ENCODE assay signal across 7 mouse cellular contexts in the genomic region with DNA sequence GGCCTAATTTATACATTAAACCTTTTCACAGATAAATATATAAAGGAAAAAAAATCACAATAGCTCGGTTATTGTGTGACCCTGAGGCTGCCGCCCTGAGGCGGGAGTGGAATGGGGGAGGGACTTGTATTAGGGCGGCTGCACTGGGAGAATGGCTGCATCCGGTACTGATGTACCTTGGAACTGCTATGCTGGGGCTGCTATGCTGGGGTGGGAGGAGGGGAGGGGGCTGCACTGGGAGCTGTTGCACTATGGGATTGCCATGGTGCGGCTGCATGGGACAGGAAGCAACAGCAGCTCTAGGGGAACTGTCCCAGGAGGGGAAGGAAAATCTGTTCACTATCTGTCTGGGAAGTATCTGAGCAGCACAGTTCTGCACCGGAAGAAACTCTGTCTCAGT. TPM values are rescaled to one million over a fixed set of nuclear protein-coding genes. Genes with fewer than 3 reads are reported as not detected.
A peak's percentile ranks its signal among the peaks of the same experiment; 100 is the strongest.
DNase-seq lines count a peak whose midpoint lies in the region; ATAC-seq and TF ChIP-seq lines count a peak whose summit lies in the region.

No protein-coding gene starts in this region.

- intact Hi-C loops in heart, postnatal 25 days (cut with DNase I) = loop anchor here (10.0 kb wide), 1 partner anchor 178 kb away; no protein-coding TSS in a partner anchor

- no peaks in the 10 kb centered on the region for H3K9me3 ChIP-seq in heart, embryonic 13.5 days
- no peaks in the 10 kb centered on the region for H3K9me3 ChIP-seq in neural tube, embryonic 11.5 days (ENCODE audit: control insufficient read depth, low read length)
- no peaks in the 10 kb centered on the region for H3K9me3 ChIP-seq in neural tube, embryonic 15.5 days (replicated peaks)
- no peaks in the 10 kb centered on the region for H3K9me3 ChIP-seq in stomach, postnatal 0 days (ENCODE audit: control insufficient read depth, low read length)

- H3K9ac ChIP-seq in heart, embryonic 13.5 days = no peak overlapping the region
- H3K9ac ChIP-seq in neural tube, embryonic 11.5 days (ENCODE audit: low read length) = no peak overlapping the region
- H3K9ac ChIP-seq in neural tube, embryonic 15.5 days (replicated peaks) = no peak overlapping the region
- H3K9ac ChIP-seq in stomach, postnatal 0 days (ENCODE audit: low read length) = no peak overlapping the region

- peaks cover 50% of the 10 kb centered on the region for H3K4me1 ChIP-seq in heart, embryonic 13.5 days
- peaks cover 25% of the 10 kb centered on the region for H3K4me1 ChIP-seq in neural tube, embryonic 11.5 days (ENCODE audit: control insufficient read depth, insufficient read depth, low read length)
- H3K4me1 ChIP-seq in neural tube, embryonic 15.5 days = peaks cover 40% of the 10 kb centered on the region
- H3K4me1 ChIP-seq in stomach, postnatal 0 days (replicated peaks; ENCODE audit: control insufficient read depth, insufficient read depth) = peaks cover 8% of the 10 kb centered on the region

- DNase-seq in heart, postnatal 25 days (ENCODE audit: low spot score) = no peak
- peak; percentile 12 for DNase-seq in neural tube, embryonic 11.5 days (ENCODE audit: low spot score)
- peak; percentile 39 to 63 for DNase-seq in kidney, postnatal 4 days
- DNase-seq in stomach, postnatal 0 days (ENCODE audit: low spot score) = no peak

- no peak for TF ChIP-seq CTCF in stomach, postnatal 0 days (IDR thresholded peaks at IDR 0.05; ENCODE audit: low read depth)

- no peak for TF ChIP-seq EP300 in stomach, postnatal 0 days (optimal IDR thresholded peaks at IDR 0.05)

- no peak overlapping the region for H3K4me3 ChIP-seq in heart, embryonic 13.5 days
- H3K4me3 ChIP-seq in neural tube, embryonic 11.5 days (ENCODE audit: low read depth, low read length) = no peak overlapping the region
- H3K4me3 ChIP-seq in neural tube, embryonic 15.5 days (replicated peaks) = no peak overlapping the region
- H3K4me3 ChIP-seq in stomach, postnatal 0 days (ENCODE audit: low read depth, low read length) = no peak overlapping the region

- H3K27me3 ChIP-seq in heart, embryonic 13.5 days (replicated peaks) = no peaks in the 10 kb centered on the region
- H3K27me3 ChIP-seq in neural tube, embryonic 11.5 days (ENCODE audit: control insufficient read depth, insufficient read depth, low read length) = no peaks in the 10 kb centered on the region
- H3K27me3 ChIP-seq in neural tube, embryonic 15.5 days (replicated peaks) = no peaks in the 10 kb centered on the region
- H3K27me3 ChIP-seq in stomach, postnatal 0 days (ENCODE audit: control insufficient read depth, insufficient read depth, low read length) = no peaks in the 10 kb centered on the region

- H3K27ac ChIP-seq in heart, embryonic 13.5 days (replicated peaks) = peak overlapping the region; percentile 91
- H3K27ac ChIP-seq in neural tube, embryonic 11.5 days (ENCODE audit: low read depth, low read length) = no peak overlapping the region
- no peak overlapping the region for H3K27ac ChIP-seq in neural tube, embryonic 15.5 days (replicated peaks)
- H3K27ac ChIP-seq in stomach, postnatal 0 days (replicated peaks) = 0 out of 2 replicates have a peak overlapping the region, but pooled peaks have one; percentile 40

- 0 out of 2 replicates have a peak, but pooled peaks have one; percentile 9 for ATAC-seq in heart, embryonic 13.5 days (ENCODE audit: extremely low read depth, insufficient number of reproducible peaks, low FRiP score, low TSS enrichment)
- no peak for ATAC-seq in neural tube, embryonic 11.5 days (ENCODE audit: insufficient read depth, low FRiP score, low TSS enrichment)
- ATAC-seq in neural tube, embryonic 15.5 days (ENCODE audit: low FRiP score) = no peak
- no peak for ATAC-seq in stomach, postnatal 0 days (ENCODE audit: low FRiP score, low TSS enrichment)
- ATAC-seq in activated CD4-positive, CD25-positive, alpha-beta regulatory T cell, adult 4 months = no peak

- peaks cover under 1% of the 10 kb centered on the region; the same call in 1 of the 2 replicates for H3K36me3 ChIP-seq in heart, embryonic 13.5 days
- no peaks in the 10 kb centered on the region for H3K36me3 ChIP-seq in neural tube, embryonic 11.5 days (ENCODE audit: control insufficient read depth, insufficient read depth, low read length)
- H3K36me3 ChIP-seq in neural tube, embryonic 15.5 days = no peaks in the 10 kb centered on the region
- H3K36me3 ChIP-seq in stomach, postnatal 0 days (ENCODE audit: control insufficient read depth, insufficient read depth, low read length) = no peaks in the 10 kb centered on the region

- 33% methylated on average over 7 of the region's 7 CpGs for WGBS in heart, embryonic 13.5 days
- WGBS in neural tube, embryonic 11.5 days = 48% methylated on average over 7 of the region's 7 CpGs
- WGBS in neural tube, embryonic 15.5 days = 43% methylated on average over 7 of the region's 7 CpGs
- WGBS in stomach, postnatal 0 days = 32% methylated on average over 7 of the region's 7 CpGs

- no peak overlapping the region; the same call in 1 of the 2 replicates for H3K4me2 ChIP-seq in heart, embryonic 13.5 days
- H3K4me2 ChIP-seq in neural tube, embryonic 11.5 days (ENCODE audit: low read depth) = no peak overlapping the region
- H3K4me2 ChIP-seq in neural tube, embryonic 15.5 days = no peak overlapping the region
- no peak overlapping the region for H3K4me2 ChIP-seq in stomach, postnatal 0 days (replicated peaks; ENCODE audit: low read depth)

RNA-seq across cellular contexts. Expression of a gene that starts 1.3 kb away (rescaled TPM):
- polyA plus RNA-seq in heart, embryonic 13.5 days (2015; fragmentation: Nextera tagmentation; extraction: Ambion mirVana) = 21.8 and 23.1 TPM in 2 replicates
- total RNA-seq in heart, postnatal 25 days (2021) = 100 to 1,000 TPM; 191 to 222 TPM
- polyA plus RNA-seq in neural tube, embryonic 11.5 days (2014; fragmentation: Nextera tagmentation; extraction: Ambion mirVana) = 21.3 and 23.2 TPM in 2 replicates
- polyA plus RNA-seq in neural tube, embryonic 15.5 days (2015; fragmentation: Nextera tagmentation; extraction: Ambion mirVana) = 14.3 and 14.6 TPM in 2 replicates
- polyA plus RNA-seq in stomach, postnatal 0 days (2015; fragmentation: Nextera tagmentation; extraction: Ambion mirVana) = 9.0 and 9.3 TPM in 2 replicates
- under 1 TPM; 0.69 to 0.86 TPM for polyA plus RNA-seq in activated CD4-positive, CD25-positive, alpha-beta regulatory T cell, adult 4 months (2017; shearing (Covaris generic))

RNA-seq across cellular contexts. Expression of a gene that starts 8.0 kb away (rescaled TPM):
- 396 and 446 TPM in 2 replicates for polyA plus RNA-seq in heart, embryonic 13.5 days (2015; fragmentation: Nextera tagmentation; extraction: Ambion mirVana)
- total RNA-seq in heart, postnatal 25 days (2021) = 100 to 1,000 TPM; 165 to 178 TPM
- 480 and 486 TPM in 2 replicates for polyA plus RNA-seq in neural tube, embryonic 11.5 days (2014; fragmentation: Nextera tagmentation; extraction: Ambion mirVana)
- polyA plus RNA-seq in neural tube, embryonic 15.5 days (2015; fragmentation: Nextera tagmentation; extraction: Ambion mirVana) = 336 and 384 TPM in 2 replicates
- 544 and 572 TPM in 2 replicates for polyA plus RNA-seq in stomach, postnatal 0 days (2015; fragmentation: Nextera tagmentation; extraction: Ambion mirVana)
- polyA plus RNA-seq in activated CD4-positive, CD25-positive, alpha-beta regulatory T cell, adult 4 months (2017; shearing (Covaris generic)) = 10 to 100 TPM; 67.0 to 80.4 TPM

RNA-seq across cellular contexts. Expression of a gene that starts 20.2 kb away (rescaled TPM):
- 8.7 and 8.8 TPM in 2 replicates for polyA plus RNA-seq in heart, embryonic 13.5 days (2015; fragmentation: Nextera tagmentation; extraction: Ambion mirVana)
- 1 to 10 TPM; 5.4 to 6.0 TPM for total RNA-seq in heart, postnatal 25 days (2021)
- polyA plus RNA-seq in neural tube, embryonic 11.5 days (2014; fragmentation: Nextera tagmentation; extraction: Ambion mirVana) = 14.6 and 18.4 TPM in 2 replicates
- polyA plus RNA-seq in neural tube, embryonic 15.5 days (2015; fragmentation: Nextera tagmentation; extraction: Ambion mirVana) = 24.9 and 28.1 TPM in 2 replicates
- polyA plus RNA-seq in stomach, postnatal 0 days (2015; fragmentation: Nextera tagmentation; extraction: Ambion mirVana) = 5.8 and 6.1 TPM in 2 replicates
- 10 to 100 TPM; 16.3 to 16.6 TPM for polyA plus RNA-seq in activated CD4-positive, CD25-positive, alpha-beta regulatory T cell, adult 4 months (2017; shearing (Covaris generic))

RNA-seq across cellular contexts. Expression of a gene that starts 46.5 kb away (rescaled TPM):
- 60.8 and 62.0 TPM in 2 replicates for polyA plus RNA-seq in heart, embryonic 13.5 days (2015; fragmentation: Nextera tagmentation; extraction: Ambion mirVana)
- 10 to 100 TPM; 27.8 to 33.3 TPM for total RNA-seq in heart, postnatal 25 days (2021)
- polyA plus RNA-seq in neural tube, embryonic 11.5 days (2014; fragmentation: Nextera tagmentation; extraction: Ambion mirVana) = 81.0 and 94.5 TPM in 2 replicates
- 58.1 and 65.3 TPM in 2 replicates for polyA plus RNA-seq in neural tube, embryonic 15.5 days (2015; fragmentation: Nextera tagmentation; extraction: Ambion mirVana)
- polyA plus RNA-seq in stomach, postnatal 0 days (2015; fragmentation: Nextera tagmentation; extraction: Ambion mirVana) = 58.8 and 61.2 TPM in 2 replicates
- polyA plus RNA-seq in activated CD4-positive, CD25-positive, alpha-beta regulatory T cell, adult 4 months (2017; shearing (Covaris generic)) = 10 to 100 TPM; 49.2 to 55.6 TPM

RNA-seq across cellular contexts. Expression of a gene that starts 46.5 kb away (rescaled TPM):
- polyA plus RNA-seq in heart, embryonic 13.5 days (2015; fragmentation: Nextera tagmentation; extraction: Ambion mirVana) = 27.6 and 32.2 TPM in 2 replicates
- total RNA-seq in heart, postnatal 25 days (2021) = 10 to 100 TPM; 19.8 to 22.6 TPM
- 73.3 and 83.0 TPM in 2 replicates for polyA plus RNA-seq in neural tube, embryonic 11.5 days (2014; fragmentation: Nextera tagmentation; extraction: Ambion mirVana)
- polyA plus RNA-seq in neural tube, embryonic 15.5 days (2015; fragmentation: Nextera tagmentation; extraction: Ambion mirVana) = 39.5 and 46.0 TPM in 2 replicates
- 24.9 and 27.6 TPM in 2 replicates for polyA plus RNA-seq in stomach, postnatal 0 days (2015; fragmentation: Nextera tagmentation; extraction: Ambion mirVana)
- 10 to 100 TPM; 52.7 to 61.3 TPM for polyA plus RNA-seq in activated CD4-positive, CD25-positive, alpha-beta regulatory T cell, adult 4 months (2017; shearing (Covaris generic))

Comparison
In these comparisons a context has a peak if more than half of its experiments do, and no peak if none do; other contexts are left out.
1. H3K27ac ChIP-seq: peak in heart, embryonic 13.5 days (single experiment) and stomach, postnatal 0 days (single experiment); none in neural tube, embryonic 11.5 days (single experiment) and neural tube, embryonic 15.5 days (single experiment).
2. DNase-seq: peak in neural tube, embryonic 11.5 days (single experiment) and kidney, postnatal 4 days (2 of 2); none in heart, postnatal 25 days (single experiment) and stomach, postnatal 0 days (single experiment).